Mouse (Mus musculus) myocyte (in vitro differentiated cells): ENCODE results near the gene Secisbp2l.

Source experiments
- E2F4 ChIP-seq: IDR thresholded peaks from one replicate; pipeline ENCODE4 v1.6.1; 2011; ENCODE audit warnings: mild to moderate bottlenecking, control low read depth, moderate library complexity; ENCODE audit not compliant: insufficient read depth
- MAX ChIP-seq: IDR thresholded peaks from one replicate; pipeline ENCODE4 v1.6.1; 2011; ENCODE audit warnings: low read depth, mild to moderate bottlenecking, control low read depth

- TF ChIP-seq E2F4 (no peak), MAX (no peak)
These were observed 26.9 kb upstream of the Secisbp2l start for GRCm38 (mm10) chr2:125809551-125809950.
